Mouse (Mus musculus) kidney, postnatal 0 days (tissue): ENCODE data around the gene Tmem231. TPM values are rescaled to one million over a fixed set of nuclear protein-coding genes. Genes with fewer than 3 reads are reported as not detected.

Source experiments
- ATAC-seq: fragments of 200-750 bp; cut with Nextera tagmentation; replicated peaks from 2 replicates; pipeline ENCODE4 v1.8.0; 2017; ENCODE audit warnings: low read depth, moderate number of reproducible peaks, moderate TSS enrichment, moderate library complexity; ENCODE audit not compliant: low FRiP score
- DNase-seq: peaks from one replicate; pipeline ENCODE4 v3.0.0-alpha.2; 2016; ENCODE audit warnings: low spot score
- H3K27ac ChIP-seq: fragments of 300-500 bp; sonication (generic); 2 replicates; pipeline ENCODE4 v1.5.1; 2014; ENCODE audit warnings: mild to moderate bottlenecking
- H3K27me3 ChIP-seq: fragments of 300-500 bp; sonication (generic); 2 replicates; pipeline ENCODE4 v1.6.1; 2014; ENCODE audit warnings: low read length, mixed read lengths; ENCODE audit not compliant: insufficient read depth
- H3K36me3 ChIP-seq: fragments of 300-500 bp; sonication (generic); 2 replicates; pipeline ENCODE4 v1.6.1; 2014; ENCODE audit warnings: low read length, mixed read lengths; ENCODE audit not compliant: insufficient read depth
- H3K4me1 ChIP-seq: fragments of 300-500 bp; sonication (generic); replicated peaks from 2 replicates; pipeline ENCODE4 v1.6.1; 2014; ENCODE audit warnings: antibody characterized with exemption, low read length, mixed read lengths; ENCODE audit not compliant: insufficient read depth
- H3K4me2 ChIP-seq: fragments of 300-500 bp; sonication (generic); 2 replicates; pipeline ENCODE4 v1.6.1; 2014; ENCODE audit warnings: mild to moderate bottlenecking, low read length, moderate library complexity, mixed read lengths
- H3K4me3 ChIP-seq: fragments of 300-500 bp; sonication (generic); replicated peaks from 2 replicates; pipeline ENCODE4 v1.5.1; 2014; ENCODE audit warnings: low read depth, low read length
- H3K9ac ChIP-seq: fragments of 300-500 bp; sonication (generic); 2 replicates; pipeline ENCODE4 v1.6.1; 2014; ENCODE audit warnings: low read depth, low read length
- H3K9me3 ChIP-seq: fragments of 300-500 bp; sonication (generic); replicated peaks from 2 replicates; pipeline ENCODE4 v1.6.1; 2016; ENCODE audit warnings: low read length, inconsistent platforms, mixed read lengths
- CTCF ChIP-seq: IDR thresholded peaks from 2 replicates; pipeline ENCODE4 v1.5.1; 2016; ENCODE audit warnings: antibody characterized with exemption, low read depth, mild to moderate bottlenecking, moderate library complexity
- WGBS: fragments of 180-500 bp; shearing (Covaris S2); extraction: QIAGEN DNeasy Blood & Tissue Kit; methylation state at CpG from one replicate; pipeline ENCODE4 v1.1.7; 2014; 5-methylcytosine and 5-hydroxymethylcytosine counted together
- polyA plus RNA-seq: library from polyadenylated mRNA; unstranded; fragments of >200 nt; fragmentation: Nextera tagmentation; extraction: Ambion mirVana; gene quantifications from 2 replicates; pipeline ENCODE4 v1.2.1, GENCODE M21; 2015

Gene Tmem231
- 17.3 and 17.7 TPM in 2 replicates for polyA plus RNA-seq

- WGBS: 0% methylated on average over 53 of the region's 53 CpGs
- Histone ChIP-seq H3K9me3 (no peaks in the 10 kb centered on the region), H3K27ac (peak within 1 kb of the TSS; percentile 47; the same call in 1 of the 2 replicates), H3K36me3 (no peaks in the 10 kb centered on the region), H3K4me1 (peaks cover 7% of the 10 kb centered on the region; the same call in 1 of the 2 replicates), H3K4me2 (peak within 1 kb of the TSS; percentile 98), H3K9ac (peak within 1 kb of the TSS; percentile 59), H3K27me3 (no peaks in the 10 kb centered on the region), H3K4me3 (peak within 1 kb of the TSS; percentile 58)
- TF ChIP-seq CTCF: peak; percentile 44; the same call in 1 of the 2 replicates
- peak; percentile 98 for DNase-seq
- ATAC-seq: peak; percentile 98
Observed at GRCm38 (mm10) chr8:111933348-111934076, at the start of gene Tmem231. Tmem231 (minus strand) TSS chr8:111933881.

GRCm38 (mm10) chr8:111982116-111982515 is 48.4 kb upstream of the Tmem231 start:
- Histone ChIP-seq H3K9ac (no peak overlapping the region), H3K4me2 (no peak overlapping the region), H3K9me3 (no peaks in the 10 kb centered on the region), H3K27me3 (no peaks in the 10 kb centered on the region), H3K4me3 (no peak overlapping the region), H3K27ac (no peak overlapping the region), H3K4me1 (no peaks in the 10 kb centered on the region), H3K36me3 (no peaks in the 10 kb centered on the region)
- 75% methylated on average over 7 of the region's 7 CpGs for whole genome bisulfite sequencing
- peak; percentile 55 for TF ChIP-seq CTCF
- DNase-seq (no peak), ATAC-seq (no peak)

- WGBS: 76% methylated on average over 10 of the region's 10 CpGs
- ATAC-seq: no peak
Observed at GRCm38 (mm10) chr8:111978147-111978546, 44.5 kb upstream of the Tmem231 start.

GRCm38 (mm10) chr8:111976326-111976725 is 42.6 kb upstream of the Tmem231 start:
- no peak for TF ChIP-seq CTCF
- no peak overlapping the region for H3K9ac ChIP-seq
- no peaks in the 10 kb centered on the region for H3K9me3 ChIP-seq
- H3K27me3 ChIP-seq: no peaks in the 10 kb centered on the region
- H3K27ac ChIP-seq: no peak overlapping the region
- peaks cover 3% of the 10 kb centered on the region; the same call in 1 of the 2 replicates for H3K36me3 ChIP-seq
- H3K4me3 ChIP-seq: no peak overlapping the region
- WGBS: 92% methylated on average over 2 of the region's 2 CpGs
- H3K4me2 ChIP-seq: no peak overlapping the region
- DNase-seq (no peak), ATAC-seq (no peak)
- no peaks in the 10 kb centered on the region for H3K4me1 ChIP-seq

More at GRCm38 (mm10) chr8:111978147-111978546, 44.5 kb upstream of the Tmem231 start:
- no peaks in the 10 kb centered on the region for H3K9me3 ChIP-seq
- no peak overlapping the region for H3K27ac ChIP-seq
- H3K4me2 ChIP-seq: no peak overlapping the region
- H3K36me3 ChIP-seq: no peaks in the 10 kb centered on the region; the same call in 1 of the 2 replicates
- H3K4me3 ChIP-seq: no peak overlapping the region
- TF ChIP-seq CTCF: no peak
- DNase-seq: no peak
- no peaks in the 10 kb centered on the region for H3K27me3 ChIP-seq
- H3K4me1 ChIP-seq: no peaks in the 10 kb centered on the region
- H3K9ac ChIP-seq: no peak overlapping the region

- Histone ChIP-seq H3K27ac (no peak overlapping the region), H3K9me3 (no peaks in the 10 kb centered on the region), H3K27me3 (no peaks in the 10 kb centered on the region), H3K36me3 (peaks cover 3% of the 10 kb centered on the region; the same call in 1 of the 2 replicates), H3K4me2 (no peak overlapping the region), H3K9ac (no peak overlapping the region), H3K4me3 (no peak overlapping the region), H3K4me1 (no peaks in the 10 kb centered on the region)
- WGBS: 92% methylated on average over 2 of the region's 2 CpGs
- no peak for TF ChIP-seq CTCF
- DNase-seq (no peak), ATAC-seq (no peak)
Observed at GRCm38 (mm10) chr8:111975706-111976105, 42.0 kb upstream of the Tmem231 start.

- 97% methylated on average over 12 of the region's 12 CpGs for WGBS
- H3K27ac ChIP-seq: no peak overlapping the region
- no peak for DNase-seq
- H3K9me3 ChIP-seq: no peaks in the 10 kb centered on the region
- TF ChIP-seq CTCF: no peak
- H3K4me3 ChIP-seq: no peak overlapping the region
- no peak overlapping the region for H3K9ac ChIP-seq
- no peak overlapping the region for H3K4me2 ChIP-seq
- no peaks in the 10 kb centered on the region for H3K27me3 ChIP-seq
- no peaks in the 10 kb centered on the region for H3K4me1 ChIP-seq
- H3K36me3 ChIP-seq: peaks cover 3% of the 10 kb centered on the region; the same call in 1 of the 2 replicates
- ATAC-seq: no peak
Observed at GRCm38 (mm10) chr8:111974138-111974537, 40.5 kb upstream of the Tmem231 start.
